Mouse (Mus musculus) heart, postnatal 0 days (tissue): Measurements from ENCODE around the gene Eif4g3.

Experiments used
- CTCF ChIP-seq: IDR thresholded peaks from 2 replicates; pipeline ENCODE4 v1.5.1; 2016; ENCODE audit warnings: antibody characterized with exemption, control low read depth, low read depth
- EP300 ChIP-seq: IDR thresholded peaks from 2 replicates; pipeline ENCODE4 v1.6.1; 2016; ENCODE audit warnings: antibody characterized with exemption, low read depth

GRCm38 (mm10) chr4:138040589-138040988 lies 47.8 kb downstream of the Eif4g3 start:
- TF ChIP-seq CTCF (no peak), EP300 (no peak)
